Mouse (Mus musculus): ENCODE measurements around the gene Map3k13.

GRCm38 (mm10) chr16:21845800-21846671 is 51.9 kb downstream of the Map3k13 start:
- TF ChIP-seq CTCF (IDR thresholded peaks at IDR 0.05; ENCODE audit: low read depth, low read length) (no peak), POLR2A (IDR thresholded peaks at IDR 0.05; ENCODE audit: insufficient read depth, low read length) (no peak)

All from ES-Bruce4 (cell line).